Mouse (Mus musculus): ENCODE data around the gene Slc10a1. TPM values are rescaled to one million over a fixed set of nuclear protein-coding genes. Genes with fewer than 3 reads are reported as not detected.
A peak's percentile ranks its signal among the peaks of the same experiment; 100 is the strongest.
"Not testable (repeated sequence)": the region's sequence is repeated elsewhere in the genome, so short reads cannot be mapped to it uniquely, and the experiment has no call there.

Gene Slc10a1
- total RNA-seq, 1 experiment from 2014 or later, result not detected

GRCm38 (mm10) chr12:80975939-80976671 lies 7.6 kb upstream of the Slc10a1 start:
- ATAC-seq (replicated peaks in 1 of 2; ENCODE audit: insufficient read depth in 1 of 2, low FRiP score in 2 of 2, low TSS enrichment in 1 of 2, low read depth in 1 of 2, poor library complexity in 2 of 2, severe bottlenecking in 2 of 2), result no peak

GRCm38 (mm10) chr12:80971756-80972155 lies 3.3 kb upstream of the Slc10a1 start:
- no peak for ATAC-seq (replicated peaks in 1 of 2; ENCODE audit: insufficient read depth in 1 of 2, low FRiP score in 2 of 2, low TSS enrichment in 1 of 2, low read depth in 1 of 2, poor library complexity in 2 of 2, severe bottlenecking in 2 of 2)

- no peak for ATAC-seq (replicated peaks in 1 of 2; ENCODE audit: insufficient read depth in 1 of 2, low FRiP score in 2 of 2, low TSS enrichment in 1 of 2, low read depth in 1 of 2, poor library complexity in 2 of 2, severe bottlenecking in 2 of 2)
These were observed 1.7 kb upstream of the Slc10a1 start for GRCm38 (mm10) chr12:80970181-80970705.

- ATAC-seq (replicated peaks in 1 of 2; ENCODE audit: insufficient read depth in 1 of 2, low FRiP score in 2 of 2, low TSS enrichment in 1 of 2, low read depth in 1 of 2, poor library complexity in 2 of 2, severe bottlenecking in 2 of 2), result no peak
These were observed 587 bp downstream of the Slc10a1 start for GRCm38 (mm10) chr12:80967918-80968317.

GRCm38 (mm10) chr12:80966059-80966838 lies 2.3 kb downstream of the Slc10a1 start:
- ATAC-seq (replicated peaks in 1 of 2; ENCODE audit: insufficient read depth in 1 of 2, low FRiP score in 2 of 2, low TSS enrichment in 1 of 2, low read depth in 1 of 2, poor library complexity in 2 of 2, severe bottlenecking in 2 of 2), result no peak

- no peak for ATAC-seq (replicated peaks in 1 of 2; ENCODE audit: insufficient read depth in 1 of 2, low FRiP score in 2 of 2, low TSS enrichment in 1 of 2, low read depth in 1 of 2, poor library complexity in 2 of 2, severe bottlenecking in 2 of 2)
These were observed 5.9 kb downstream of the Slc10a1 start for GRCm38 (mm10) chr12:80962566-80962965.

- ATAC-seq (replicated peaks in 1 of 2; ENCODE audit: insufficient read depth in 1 of 2, low FRiP score in 2 of 2, low TSS enrichment in 1 of 2, low read depth in 1 of 2, poor library complexity in 2 of 2, severe bottlenecking in 2 of 2), result no peak
These were observed 10.5 kb downstream of the Slc10a1 start for GRCm38 (mm10) chr12:80957961-80958360.

GRCm38 (mm10) chr12:80956039-80956438 lies 12.5 kb downstream of the Slc10a1 start:
- ATAC-seq (replicated peaks in 1 of 2; ENCODE audit: insufficient read depth in 1 of 2, low FRiP score in 2 of 2, low TSS enrichment in 1 of 2, low read depth in 1 of 2, poor library complexity in 2 of 2, severe bottlenecking in 2 of 2), result no peak

- ATAC-seq (replicated peaks in 1 of 2; ENCODE audit: insufficient read depth in 1 of 2, low FRiP score in 2 of 2, low TSS enrichment in 1 of 2, low read depth in 1 of 2, poor library complexity in 2 of 2, severe bottlenecking in 2 of 2), result no peak
These were observed 16.0 kb downstream of the Slc10a1 start for GRCm38 (mm10) chr12:80952526-80952925.

GRCm38 (mm10) chr12:80951640-80952219 lies 16.8 kb downstream of the Slc10a1 start:
- ATAC-seq (replicated peaks in 1 of 2; ENCODE audit: insufficient read depth in 1 of 2, low FRiP score in 2 of 2, low TSS enrichment in 1 of 2, low read depth in 1 of 2, poor library complexity in 2 of 2, severe bottlenecking in 2 of 2), result no peak

- not testable (repeated sequence) for ATAC-seq (replicated peaks in 1 of 2; ENCODE audit: insufficient read depth in 1 of 2, low FRiP score in 2 of 2, low TSS enrichment in 1 of 2, low read depth in 1 of 2, poor library complexity in 2 of 2, severe bottlenecking in 2 of 2)
These were observed 18.9 kb downstream of the Slc10a1 start for GRCm38 (mm10) chr12:80949603-80950002.

GRCm38 (mm10) chr12:80948202-80948601 lies 20.3 kb downstream of the Slc10a1 start:
- ATAC-seq (replicated peaks in 1 of 2; ENCODE audit: insufficient read depth in 1 of 2, low FRiP score in 2 of 2, low TSS enrichment in 1 of 2, low read depth in 1 of 2, poor library complexity in 2 of 2, severe bottlenecking in 2 of 2), result no peak

GRCm38 (mm10) chr12:80945996-80946355 lies 22.5 kb downstream of the Slc10a1 start:
- peak; percentile 57 to 73 for ATAC-seq (replicated peaks in 1 of 2; ENCODE audit: insufficient read depth in 1 of 2, low FRiP score in 2 of 2, low TSS enrichment in 1 of 2, low read depth in 1 of 2, poor library complexity in 2 of 2, severe bottlenecking in 2 of 2)

GRCm38 (mm10) chr12:80945334-80945995 lies 23.0 kb downstream of the Slc10a1 start, which contains the start of gene Srsf5:
Gene Srsf5, plus strand, starts transcription at chr12:80945504.
- ATAC-seq (replicated peaks in 1 of 2; ENCODE audit: insufficient read depth in 1 of 2, low FRiP score in 2 of 2, low TSS enrichment in 1 of 2, low read depth in 1 of 2, poor library complexity in 2 of 2, severe bottlenecking in 2 of 2), result peak; percentile 81 to 85

GRCm38 (mm10) chr12:80944963-80945333 lies 23.6 kb downstream of the Slc10a1 start:
- ATAC-seq (replicated peaks in 1 of 2; ENCODE audit: insufficient read depth in 1 of 2, low FRiP score in 2 of 2, low TSS enrichment in 1 of 2, low read depth in 1 of 2, poor library complexity in 2 of 2, severe bottlenecking in 2 of 2), result peak; percentile 3 to 22; a peak in 3 of 4 replicates

- no peak for ATAC-seq (replicated peaks in 1 of 2; ENCODE audit: insufficient read depth in 1 of 2, low FRiP score in 2 of 2, low TSS enrichment in 1 of 2, low read depth in 1 of 2, poor library complexity in 2 of 2, severe bottlenecking in 2 of 2)
These were observed 24.3 kb downstream of the Slc10a1 start for GRCm38 (mm10) chr12:80944204-80944603.

GRCm38 (mm10) chr12:80943395-80943794 lies 25.1 kb downstream of the Slc10a1 start:
- ATAC-seq (replicated peaks in 1 of 2; ENCODE audit: insufficient read depth in 1 of 2, low FRiP score in 2 of 2, low TSS enrichment in 1 of 2, low read depth in 1 of 2, poor library complexity in 2 of 2, severe bottlenecking in 2 of 2), result no peak
